Comparison of ENCODE assay signal across 15 mouse cellular contexts in the genomic region with DNA sequence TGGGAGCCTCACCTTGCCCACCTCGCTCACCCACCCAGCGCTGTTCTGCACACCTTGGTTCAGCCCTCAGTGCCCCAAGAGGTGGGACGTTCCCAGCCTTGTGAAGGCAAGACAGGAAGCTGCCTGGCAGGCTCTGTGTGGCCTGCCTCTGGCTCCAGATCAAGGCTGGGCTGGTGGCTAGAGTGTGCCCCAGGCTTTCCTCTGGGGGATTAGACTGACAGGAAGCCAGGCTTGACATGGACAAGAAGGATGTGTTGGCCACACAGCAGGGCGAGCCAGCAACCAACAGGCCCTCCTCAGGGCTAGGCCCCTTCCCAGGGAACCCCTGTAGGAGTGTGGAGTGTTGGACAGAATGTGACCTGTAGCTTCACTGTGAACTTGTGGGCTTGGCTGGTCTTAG. TPM values are rescaled to one million over a fixed set of nuclear protein-coding genes. Genes with fewer than 3 reads are reported as not detected.
DNase-seq lines count a peak whose midpoint lies in the region; ATAC-seq and TF ChIP-seq lines count a peak whose summit lies in the region.
"Had no signal": no experiment of that assay in that cellular context is flagged by ENCODE, and none has a peak within 500 bp of the region (broad histone marks: within the 10 kb centered on the region; RNA-seq: fewer than 3 reads in every experiment).

No protein-coding gene starts in this region.

- no peak overlapping the region for H3K4me3 ChIP-seq in forebrain, embryonic 10.5 days
- H3K4me3 ChIP-seq in forebrain, embryonic 16.5 days (replicated peaks; ENCODE audit: low read length): no peak overlapping the region
- H3K4me3 ChIP-seq in kidney, embryonic 14.5 days (ENCODE audit: low read length): no peak overlapping the region
- H3K4me3 ChIP-seq in lung, postnatal 0 days (ENCODE audit: low read depth, low read length): no peak overlapping the region
- no peak overlapping the region for H3K4me3 ChIP-seq in lung, adult 2 months (replicated peaks; ENCODE audit: extremely low read depth, low read depth, low read length)
- H3K4me3 ChIP-seq in hindbrain, postnatal 0 days (ENCODE audit: low read length): no peak overlapping the region
- H3K4me3 ChIP-seq: erythroblast, embryonic 14.5 days; midbrain, embryonic 15.5 days; neural tube, embryonic 12.5 days had no signal

- H3K27ac ChIP-seq in forebrain, embryonic 10.5 days: 0 out of 2 replicates have a peak overlapping the region, but pooled peaks have one; percentile 15
- no peak overlapping the region for H3K27ac ChIP-seq in forebrain, embryonic 16.5 days (ENCODE audit: low read length)
- no peak overlapping the region for H3K27ac ChIP-seq in kidney, embryonic 14.5 days (ENCODE audit: low read depth, low read length)
- H3K27ac ChIP-seq in lung, postnatal 0 days (ENCODE audit: low read length): no peak overlapping the region
- no peak overlapping the region for H3K27ac ChIP-seq in hindbrain, postnatal 0 days
- H3K27ac ChIP-seq: kidney, postnatal 0 days; midbrain, embryonic 15.5 days; neural tube, embryonic 12.5 days had no signal

- no peak for TF ChIP-seq CTCF in lung, postnatal 0 days (IDR thresholded peaks at IDR 0.05)
- no peak for TF ChIP-seq CTCF in lung, adult 2 months (IDR thresholded peaks at IDR 0.05; ENCODE audit: insufficient read depth, low read length)
- TF ChIP-seq CTCF in hindbrain, postnatal 0 days (IDR thresholded peaks at IDR 0.05; ENCODE audit: low read depth): no peak

- H3K36me3 ChIP-seq in forebrain, embryonic 10.5 days (replicated peaks): peaks cover 50% of the 10 kb centered on the region
- peaks cover 14% of the 10 kb centered on the region; the same call in 1 of the 2 replicates for H3K36me3 ChIP-seq in forebrain, embryonic 16.5 days (ENCODE audit: control insufficient read depth, insufficient read depth)
- H3K36me3 ChIP-seq in kidney, embryonic 14.5 days (ENCODE audit: control insufficient read depth, insufficient read depth, low read length): peaks cover 39% of the 10 kb centered on the region
- H3K36me3 ChIP-seq in lung, postnatal 0 days (ENCODE audit: insufficient read depth, low read length): 0 out of 2 replicates have a peak, but pooled peaks cover 5% of the 10 kb centered on the region
- H3K36me3 ChIP-seq in hindbrain, postnatal 0 days (ENCODE audit: insufficient read depth, low read length): peaks cover 32% of the 10 kb centered on the region; the same call in 1 of the 2 replicates

- H3K9ac ChIP-seq in forebrain, embryonic 16.5 days (replicated peaks; ENCODE audit: low read depth, low read length): no peak overlapping the region
- H3K9ac ChIP-seq in kidney, embryonic 14.5 days (ENCODE audit: low read depth, low read length): no peak overlapping the region
- H3K9ac ChIP-seq in lung, postnatal 0 days (replicated peaks; ENCODE audit: low read depth): no peak overlapping the region
- H3K9ac ChIP-seq in hindbrain, postnatal 0 days (replicated peaks; ENCODE audit: low read length): no peak overlapping the region
- H3K9ac ChIP-seq: midbrain, embryonic 15.5 days; neural tube, embryonic 12.5 days had no signal

- no peak overlapping the region for H3K4me2 ChIP-seq in forebrain, embryonic 16.5 days (ENCODE audit: low read length)
- no peak overlapping the region for H3K4me2 ChIP-seq in kidney, embryonic 14.5 days (replicated peaks; ENCODE audit: low read depth, low read length)
- H3K4me2 ChIP-seq in lung, postnatal 0 days (replicated peaks; ENCODE audit: low read depth, low read length): no peak overlapping the region
- no peak overlapping the region for H3K4me2 ChIP-seq in hindbrain, postnatal 0 days (ENCODE audit: low read depth, low read length)
- H3K4me2 ChIP-seq: midbrain, embryonic 15.5 days; neural tube, embryonic 12.5 days had no signal

- no peak for ATAC-seq in forebrain, embryonic 16.5 days
- no peak for ATAC-seq in kidney, embryonic 14.5 days (ENCODE audit: low FRiP score, low TSS enrichment)
- 0 out of 2 replicates have a peak, but pooled peaks have one; percentile 6 for ATAC-seq in lung, postnatal 0 days
- ATAC-seq in hindbrain, postnatal 0 days: peak; percentile 16; the same call in 1 of the 2 replicates
- ATAC-seq in megakaryocyte progenitor cell, adult 5-6 weeks (replicated peaks; ENCODE audit: poor library complexity): no peak

- no peak for DNase-seq in forebrain, embryonic 10.5 days (ENCODE audit: extremely low spot score, low spot score)
- DNase-seq in kidney, adult 11 months: peak; percentile 36
- DNase-seq in lung, postnatal 0 days (ENCODE audit: low spot score): no peak
- DNase-seq in lung, adult 2 months: no peak
- no peak for DNase-seq in hindbrain, postnatal 0 days (ENCODE audit: low spot score)

- H3K4me1 ChIP-seq in forebrain, embryonic 10.5 days: no peaks in the 10 kb centered on the region; the same call in 1 of the 2 replicates
- no peaks in the 10 kb centered on the region for H3K4me1 ChIP-seq in forebrain, embryonic 16.5 days (replicated peaks; ENCODE audit: control insufficient read depth, insufficient read depth, low read length)
- no peaks in the 10 kb centered on the region for H3K4me1 ChIP-seq in kidney, embryonic 14.5 days (ENCODE audit: control insufficient read depth, insufficient read depth, low read length)
- 0 out of 2 replicates have a peak, but pooled peaks cover 2% of the 10 kb centered on the region for H3K4me1 ChIP-seq in lung, postnatal 0 days (ENCODE audit: insufficient read depth, low read depth, low read length)
- H3K4me1 ChIP-seq in lung, adult 2 months (ENCODE audit: control insufficient read depth, insufficient read depth, low read length): no peaks in the 10 kb centered on the region
- 0 out of 2 replicates have a peak, but pooled peaks cover 2% of the 10 kb centered on the region for H3K4me1 ChIP-seq in hindbrain, postnatal 0 days (ENCODE audit: insufficient read depth, low read length)
- H3K4me1 ChIP-seq: midbrain, embryonic 15.5 days had no signal

- TF ChIP-seq EP300 in lung, postnatal 0 days (IDR thresholded peaks at IDR 0.05): no peak

- whole genome bisulfite sequencing in forebrain, embryonic 10.5 days: 89% methylated on average over 4 of the region's 4 CpGs
- 83% methylated on average over 4 of the region's 4 CpGs for WGBS in forebrain, embryonic 16.5 days
- 66% methylated on average over 4 of the region's 4 CpGs for WGBS in kidney, embryonic 14.5 days
- WGBS in lung, postnatal 0 days: 72% methylated on average over 4 of the region's 4 CpGs
- WGBS in lung, adult 2 months: 56% methylated on average over 4 of the region's 4 CpGs
- WGBS in hindbrain, postnatal 0 days: 72% methylated on average over 4 of the region's 4 CpGs

- no peaks in the 10 kb centered on the region for H3K9me3 ChIP-seq in forebrain, embryonic 10.5 days
- no peaks in the 10 kb centered on the region for H3K9me3 ChIP-seq in forebrain, embryonic 16.5 days (ENCODE audit: control insufficient read depth, low read length)
- H3K9me3 ChIP-seq in kidney, embryonic 14.5 days (ENCODE audit: control insufficient read depth, low read length): no peaks in the 10 kb centered on the region
- H3K9me3 ChIP-seq in lung, postnatal 0 days (ENCODE audit: low read length): no peaks in the 10 kb centered on the region
- H3K9me3 ChIP-seq in hindbrain, postnatal 0 days (ENCODE audit: low read length): no peaks in the 10 kb centered on the region
- H3K9me3 ChIP-seq: midbrain, embryonic 15.5 days; neural tube, embryonic 12.5 days had no signal

- TF ChIP-seq POLR2A in lung, adult 2 months (IDR thresholded peaks at IDR 0.05; ENCODE audit: borderline replicate concordance, extremely low read depth, low read depth, low read length): no peak

- no peaks in the 10 kb centered on the region for H3K27me3 ChIP-seq in forebrain, embryonic 10.5 days (ENCODE audit: poor library complexity, severe bottlenecking)
- H3K27me3 ChIP-seq in forebrain, embryonic 16.5 days (replicated peaks; ENCODE audit: control insufficient read depth, insufficient read depth, low read length): no peaks in the 10 kb centered on the region
- no peaks in the 10 kb centered on the region for H3K27me3 ChIP-seq in kidney, embryonic 14.5 days (ENCODE audit: control insufficient read depth, insufficient read depth, low read length)
- H3K27me3 ChIP-seq in lung, postnatal 0 days (replicated peaks; ENCODE audit: insufficient read depth, low read length): no peaks in the 10 kb centered on the region
- H3K27me3 ChIP-seq in hindbrain, postnatal 0 days (ENCODE audit: insufficient read depth, low read length): no peaks in the 10 kb centered on the region
- H3K27me3 ChIP-seq: midbrain, embryonic 15.5 days; neural tube, embryonic 12.5 days had no signal

RNA-seq across cellular contexts. Expression of gene Tnk2, which starts 39.2 kb away (rescaled TPM):
- 10.1 and 11.0 TPM in 2 replicates for polyA plus RNA-seq in forebrain, embryonic 10.5 days (2016; fragmentation: Nextera tagmentation; extraction: Ambion mirVana)
- polyA plus RNA-seq in forebrain, embryonic 16.5 days (2015; fragmentation: Nextera tagmentation; extraction: Ambion mirVana): 15.0 and 21.9 TPM in 2 replicates
- 10.7 and 11.0 TPM in 2 replicates for polyA plus RNA-seq in kidney, embryonic 14.5 days (2014; fragmentation: Nextera tagmentation; extraction: Ambion mirVana)
- 19.8 and 22.4 TPM in 2 replicates for polyA plus RNA-seq in lung, postnatal 0 days (2015; fragmentation: Nextera tagmentation; extraction: Ambion mirVana)
- 107 and 119 TPM in 2 replicates for polyA plus RNA-seq in lung, adult 2 months (2012; rRNA removed)
- total RNA-seq in hindbrain, postnatal 0 days (2014; rRNA removed): 78.2 and 90.5 TPM in 2 replicates
- 18.6 and 19.2 TPM in 2 replicates for polyA plus RNA-seq in hindbrain, postnatal 0 days (2015; fragmentation: Nextera tagmentation; extraction: Ambion mirVana)
- 5.9 and 6.9 TPM in 2 replicates for total RNA-seq in megakaryocyte progenitor cell, adult 5-6 weeks (2015)
- 8.0 and 15.5 TPM in 2 replicates for total RNA-seq in megakaryocyte progenitor cell, adult 5-6 weeks (2017)

RNA-seq across cellular contexts. Expression of gene Muc4, which starts 52.8 kb away (rescaled TPM):
- polyA plus RNA-seq in forebrain, embryonic 10.5 days (2016; fragmentation: Nextera tagmentation; extraction: Ambion mirVana): 0.15 TPM in 1 of 2 replicates, not detected in the other
- not detected in 2 replicates for polyA plus RNA-seq in forebrain, embryonic 16.5 days (2015; fragmentation: Nextera tagmentation; extraction: Ambion mirVana)
- polyA plus RNA-seq in kidney, embryonic 14.5 days (2014; fragmentation: Nextera tagmentation; extraction: Ambion mirVana): 0.27 TPM in 1 of 2 replicates, not detected in the other
- polyA plus RNA-seq in lung, postnatal 0 days (2015; fragmentation: Nextera tagmentation; extraction: Ambion mirVana): 4.1 and 5.4 TPM in 2 replicates
- 17.3 and 18.9 TPM in 2 replicates for polyA plus RNA-seq in lung, adult 2 months (2012; rRNA removed)
- not detected in 2 replicates for total RNA-seq in hindbrain, postnatal 0 days (2014; rRNA removed)
- not detected in 2 replicates for polyA plus RNA-seq in hindbrain, postnatal 0 days (2015; fragmentation: Nextera tagmentation; extraction: Ambion mirVana)
- total RNA-seq in megakaryocyte progenitor cell, adult 5-6 weeks (2015): not detected in 2 replicates
- total RNA-seq in megakaryocyte progenitor cell, adult 5-6 weeks (2017): not detected in 2 replicates
- total RNA-seq: adrenal gland, postnatal 36 days; layer of hippocampus, postnatal 25 days; left cerebral cortex, postnatal 36 days had no signal
- polyA plus RNA-seq: erythroblast, embryonic 14.5 days; midbrain, embryonic 15.5 days had no signal

Comparison
In these comparisons a context has a peak if more than half of its experiments do, and no peak if none do; other contexts are left out.
1. ATAC-seq: peak in lung, postnatal 0 days (single experiment) and hindbrain, postnatal 0 days (single experiment); none in forebrain, embryonic 16.5 days (single experiment), kidney, embryonic 14.5 days (single experiment) and megakaryocyte progenitor cell, adult 5-6 weeks (single experiment).